Mouse (Mus musculus) heart, adult 11 months (tissue): ENCODE measurements around the gene Milr1.

Source experiments
- DNase-seq: peaks from one replicate; pipeline ENCODE4 v3.0.0; 2022

Gene Milr1

GRCm38 (mm10) chr11:106814601-106815320 is 63.7 kb downstream of the Milr1 start:
- peak; percentile 88 for DNase-seq

- DNase-seq, result peak; percentile 76
These were observed 64.3 kb downstream of the Milr1 start for GRCm38 (mm10) chr11:106815331-106815730.

GRCm38 (mm10) chr11:106815761-106816160 is 64.7 kb downstream of the Milr1 start:
- no peak for DNase-seq

GRCm38 (mm10) chr11:106816316-106816715 is 65.3 kb downstream of the Milr1 start:
- no peak for DNase-seq

GRCm38 (mm10) chr11:106817156-106817555 is 66.1 kb downstream of the Milr1 start:
- DNase-seq, result no peak

DNA sequence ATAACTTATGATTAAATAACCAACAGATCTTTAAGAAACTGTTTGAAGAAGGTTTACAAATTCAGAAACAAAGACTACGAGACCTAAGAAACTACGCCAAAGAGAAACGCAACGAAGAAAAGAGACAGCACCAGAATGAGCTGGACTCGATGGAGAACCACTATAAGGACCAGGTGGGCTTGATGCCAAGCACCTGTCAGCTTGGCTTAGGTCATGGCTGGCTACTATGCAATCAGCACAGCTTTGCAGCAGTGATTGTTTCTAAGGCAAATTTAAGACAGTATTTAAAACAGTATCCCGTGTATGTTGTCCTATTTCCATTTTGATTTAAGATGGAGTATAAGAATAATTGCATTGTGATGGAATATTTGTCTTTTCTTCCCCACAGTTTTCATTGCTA is 66.8 kb downstream of the Milr1 start:
- DNase-seq, result no peak

GRCm38 (mm10) chr11:106818341-106818740 is 67.3 kb downstream of the Milr1 start:
- no peak for DNase-seq
